Mouse (Mus musculus) MN1 (cell line): ENCODE measurements around the gene Zdhhc14.

Experiments used
- DNase-seq: peaks from one replicate; pipeline ENCODE4 v3.0.0-alpha.2; 2016; ENCODE audit warnings: low spot score

Zdhhc14 gene

GRCm38 (mm10) chr17:5741061-5741460 lies 248.7 kb downstream of the Zdhhc14 start:
- no peak for DNase-seq

- no peak for DNase-seq
These were observed 251.7 kb downstream of the Zdhhc14 start for GRCm38 (mm10) chr17:5744016-5744415.

DNA sequence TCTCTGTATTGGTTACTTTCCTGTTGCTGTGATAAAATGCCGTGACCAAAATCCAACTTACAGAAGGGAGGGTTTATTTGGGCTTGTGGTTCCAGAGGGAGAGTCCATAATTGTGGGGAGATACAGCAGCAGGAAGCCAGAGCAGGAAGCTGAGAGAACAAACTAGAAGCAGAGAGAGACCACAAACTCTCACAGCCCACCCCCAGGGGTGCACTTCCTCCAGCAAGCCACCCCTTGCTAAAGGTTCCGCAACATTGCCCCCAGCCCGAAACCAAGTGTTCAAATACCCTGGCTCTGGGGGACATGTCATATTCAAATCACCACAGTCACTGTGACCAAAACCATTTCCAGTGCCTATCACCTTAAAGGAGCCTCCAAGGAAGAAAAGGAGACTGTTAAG lies 254.0 kb downstream of the Zdhhc14 start:
- no peak for DNase-seq

GRCm38 (mm10) chr17:5747539-5748500 lies 255.5 kb downstream of the Zdhhc14 start:
- no peak for DNase-seq

GRCm38 (mm10) chr17:5748501-5748894 lies 256.1 kb downstream of the Zdhhc14 start:
- peak; percentile 46 for DNase-seq

DNA sequence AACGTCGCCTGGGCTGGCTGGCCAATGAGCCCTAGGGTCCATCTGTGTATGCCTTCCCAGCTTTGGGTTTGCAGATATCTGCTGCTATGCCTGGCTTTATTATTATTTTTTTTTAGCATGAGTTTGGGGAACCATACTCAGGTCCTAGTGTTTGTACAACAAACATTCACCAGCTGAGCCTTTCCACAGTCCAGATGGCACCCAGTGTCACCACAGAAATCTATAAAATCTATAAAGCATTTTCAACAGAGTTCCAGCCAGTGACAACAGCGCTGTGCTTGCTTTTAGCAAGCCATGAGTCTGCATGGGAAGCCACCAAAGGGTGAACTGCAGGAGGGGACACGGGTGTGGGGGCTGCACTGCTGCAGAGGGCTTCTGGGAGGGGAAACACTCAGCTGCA lies 257.9 kb downstream of the Zdhhc14 start:
- DNase-seq, result no peak

GRCm38 (mm10) chr17:5751066-5751465 lies 258.7 kb downstream of the Zdhhc14 start:
- no peak for DNase-seq

DNA sequence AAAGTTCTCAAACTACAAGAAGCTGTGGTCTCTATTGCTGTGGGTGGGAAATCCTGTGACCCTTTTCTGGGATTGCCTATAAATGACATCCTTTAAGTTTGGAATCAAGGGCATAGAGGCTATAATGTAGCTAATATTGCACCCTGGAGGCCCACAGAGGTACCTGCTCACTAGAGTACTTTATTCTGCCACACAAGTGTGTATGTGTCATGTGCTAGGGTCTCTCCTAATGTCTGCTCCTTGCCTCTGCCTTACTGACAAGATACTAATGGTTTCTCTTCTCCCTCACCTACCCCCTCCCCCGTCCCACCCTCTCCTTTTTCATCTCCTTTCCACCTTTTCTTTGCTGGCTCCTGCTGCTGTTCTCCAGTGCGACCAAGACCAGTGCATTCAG lies 260.0 kb downstream of the Zdhhc14 start:
- DNase-seq, result no peak

DNA sequence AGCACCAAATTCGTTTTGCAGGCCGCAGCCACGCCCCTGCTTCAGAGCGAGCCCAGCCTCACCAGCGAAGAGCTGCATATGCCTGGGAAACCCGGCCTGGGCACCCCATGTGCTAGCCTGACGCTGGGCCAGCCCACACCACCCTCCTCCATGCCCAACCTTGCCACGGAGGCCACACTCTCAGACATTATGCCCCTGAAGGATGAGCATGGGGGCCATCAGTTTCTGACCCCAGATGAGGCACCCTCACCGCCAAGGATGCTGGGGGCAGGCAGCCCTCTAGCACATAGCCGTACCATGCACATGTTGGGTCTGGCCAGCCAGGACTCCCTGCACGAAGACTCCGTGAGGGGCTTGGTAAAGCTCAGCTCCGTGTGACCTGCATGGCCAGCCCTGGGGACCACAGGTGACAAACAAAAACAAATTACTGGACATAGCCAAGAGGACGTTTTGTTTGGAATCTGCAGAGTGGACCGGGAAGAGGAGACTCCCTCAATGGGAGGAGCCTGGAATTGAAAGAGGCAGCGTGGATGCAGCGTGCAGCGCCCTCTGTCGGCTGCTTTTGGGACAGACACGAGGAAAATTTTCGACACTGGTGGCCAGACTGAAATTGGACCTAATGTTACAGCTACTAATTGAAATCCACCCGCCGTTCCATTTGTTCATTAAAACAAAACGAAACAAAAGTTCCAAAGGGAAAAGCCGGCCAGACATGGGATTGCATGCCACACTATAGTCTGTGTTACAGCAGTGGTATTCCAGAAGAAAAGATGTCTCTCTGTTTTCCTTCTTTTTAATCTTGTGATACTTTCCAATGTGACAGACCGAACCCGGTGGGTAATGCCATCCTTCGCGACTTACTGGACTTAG lies 260.6 kb downstream of the Zdhhc14 start:
- DNase-seq, result peak; percentile 90

- no peak for DNase-seq
These were observed 263.1 kb downstream of the Zdhhc14 start for GRCm38 (mm10) chr17:5755489-5755888.

DNA sequence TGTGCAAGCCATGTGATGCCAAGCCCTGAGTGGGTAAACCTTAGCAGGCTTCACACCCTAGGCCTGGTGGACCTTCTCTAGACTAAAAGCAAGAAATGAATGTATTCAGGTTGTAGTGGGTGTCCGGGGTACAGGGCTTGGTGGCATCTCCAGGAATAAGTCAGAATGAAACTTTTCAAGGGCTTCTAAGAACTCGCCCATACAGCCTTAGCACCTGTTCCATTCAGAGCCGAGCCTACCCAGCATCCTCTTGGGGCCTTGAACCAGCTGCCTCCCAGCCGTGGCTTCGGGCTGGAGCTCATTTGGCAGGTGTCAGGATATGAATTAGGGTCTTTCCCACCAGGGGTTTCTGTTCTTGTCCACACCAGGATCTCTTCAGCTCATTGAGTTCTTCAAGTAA lies 263.7 kb downstream of the Zdhhc14 start:
- no peak for DNase-seq

DNA sequence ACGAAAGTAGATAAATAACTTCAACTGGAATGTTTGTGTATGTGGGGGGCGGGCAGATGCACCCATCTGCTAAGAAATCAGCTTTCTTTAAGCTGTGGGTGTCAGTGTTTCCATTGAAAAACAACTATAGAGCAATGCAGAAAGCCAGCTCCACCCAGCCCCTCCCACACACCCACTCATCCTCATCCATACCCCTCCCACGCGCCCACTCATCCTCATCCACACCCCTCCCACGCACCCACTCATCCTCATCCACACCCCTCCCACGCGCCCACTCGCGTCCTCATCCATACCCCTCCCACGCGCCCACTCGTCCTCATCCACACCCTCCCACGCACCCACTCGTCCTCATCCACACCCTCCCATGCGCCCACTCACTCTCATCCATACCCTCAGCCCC lies 264.5 kb downstream of the Zdhhc14 start:
- DNase-seq, result no peak

GRCm38 (mm10) chr17:5763768-5764167 lies 271.4 kb downstream of the Zdhhc14 start:
- no peak for DNase-seq

DNA sequence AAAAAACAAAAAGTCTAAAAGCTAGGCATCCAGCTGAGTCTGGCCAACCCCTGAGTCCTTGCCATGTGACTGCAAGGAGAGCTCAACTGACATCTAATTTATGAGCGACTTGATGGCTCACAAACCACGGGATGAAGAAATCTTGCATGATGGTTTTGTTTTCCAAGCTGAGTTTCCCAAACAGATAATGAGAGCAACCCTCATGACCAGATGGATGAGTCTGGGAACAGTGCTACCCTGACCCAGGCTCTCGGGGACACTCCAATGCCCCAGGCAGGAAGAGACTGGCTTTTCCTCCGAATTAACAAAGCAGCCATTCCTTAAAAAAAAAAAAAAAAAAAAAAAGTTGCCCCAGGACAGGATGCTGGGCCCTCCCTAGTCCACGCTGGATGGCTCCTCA lies 271.9 kb downstream of the Zdhhc14 start:
- DNase-seq, result no peak

- DNase-seq, result no peak
These were observed 273.4 kb downstream of the Zdhhc14 start for GRCm38 (mm10) chr17:5765746-5766145.

GRCm38 (mm10) chr17:5768164-5768705 lies 275.9 kb downstream of the Zdhhc14 start:
- DNase-seq, result no peak

DNA sequence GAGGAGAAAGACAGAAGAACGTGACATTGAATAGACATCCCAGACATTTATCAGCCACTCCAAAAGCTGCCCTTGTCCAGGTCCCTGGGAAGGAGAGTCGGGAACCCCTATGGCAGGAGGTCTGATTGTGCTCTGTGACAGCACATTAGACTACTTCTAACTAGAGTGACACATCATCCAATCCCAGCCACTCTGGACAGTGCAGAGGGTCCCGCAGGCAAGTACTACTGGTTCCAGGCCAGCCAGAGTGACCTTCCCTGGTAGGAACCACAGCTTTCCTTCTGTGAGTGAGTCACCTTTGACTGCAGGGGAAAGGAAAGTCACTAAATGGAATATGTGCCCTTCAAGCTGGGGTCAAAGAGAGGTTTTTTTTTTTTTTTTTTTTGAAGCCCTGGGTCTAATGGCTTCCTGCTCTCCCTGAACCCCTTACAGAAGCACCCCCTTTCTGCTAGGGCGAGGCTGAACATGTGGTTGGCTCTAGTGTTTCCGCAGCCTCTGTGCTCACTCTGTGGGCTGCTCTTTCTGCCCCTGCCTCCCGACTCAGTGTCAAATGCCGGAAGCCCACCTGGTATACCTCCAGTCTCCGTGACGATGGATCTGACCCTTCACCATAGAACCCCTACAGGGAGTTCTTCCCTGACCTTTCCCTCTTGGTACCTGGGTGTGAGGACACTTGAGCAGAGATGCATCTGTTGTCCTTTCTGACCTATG lies 276.6 kb downstream of the Zdhhc14 start:
- DNase-seq, result no peak

DNA sequence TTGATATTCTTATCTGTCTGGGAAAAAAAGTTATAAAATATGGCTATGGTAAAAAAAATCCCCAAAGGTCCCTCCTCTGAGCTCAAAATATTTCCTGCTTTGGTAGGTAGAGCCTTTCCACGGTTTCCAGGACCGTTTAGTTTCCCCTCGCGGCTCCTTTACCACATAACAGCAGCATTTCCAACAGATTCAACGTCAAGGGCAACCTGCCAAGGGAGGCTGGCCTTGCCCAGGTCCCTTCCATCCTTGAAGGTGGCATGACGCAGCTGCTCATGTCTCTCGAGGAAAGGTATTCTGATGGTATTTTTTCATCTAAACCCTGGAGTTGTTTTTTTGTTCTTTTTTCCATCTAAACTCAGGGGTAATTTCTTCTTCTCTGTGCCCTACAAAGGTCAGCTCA lies 277.4 kb downstream of the Zdhhc14 start:
- peak; percentile 39 for DNase-seq

GRCm38 (mm10) chr17:5770265-5771249 lies 278.2 kb downstream of the Zdhhc14 start:
- DNase-seq, result no peak

- no peak for DNase-seq
These were observed 288.0 kb downstream of the Zdhhc14 start for GRCm38 (mm10) chr17:5780213-5780975.
